Mouse (Mus musculus) heart, adult 2 months (tissue): ENCODE measurements around the gene Gm15319. TPM values are rescaled to one million over a fixed set of nuclear protein-coding genes. Genes with fewer than 3 reads are reported as not detected.
"Not testable (repeated sequence)": the region's sequence is repeated elsewhere in the genome, so short reads cannot be mapped to it uniquely, and the experiment has no call there.

Experiments
- DNase-seq, 2 experiments: peaks; one replicate each; pipeline ENCODE4 v3.0.0; 2021
- H3K27ac ChIP-seq: fragments of 200-600 bp; 2 replicates; pipeline ENCODE4 v1.8.1; 2022
- H3K27me3 ChIP-seq: fragments of 200-500 bp; 2 replicates; pipeline ENCODE4 v1.6.1; 2012; ENCODE audit warnings: mild to moderate bottlenecking, low read length, inconsistent platforms, mixed read lengths; ENCODE audit not compliant: control insufficient read depth, insufficient read depth
- H3K36me3 ChIP-seq: fragments of 200-500 bp; 2 replicates; pipeline ENCODE4 v1.6.1; 2012; ENCODE audit warnings: low read length, inconsistent platforms; ENCODE audit not compliant: control insufficient read depth, insufficient read depth
- H3K4me1 ChIP-seq: fragments of 200-500 bp; 2 replicates; pipeline ENCODE4 v1.6.1; 2011; ENCODE audit warnings: low read length; ENCODE audit not compliant: control insufficient read depth, insufficient read depth
- H3K4me3 ChIP-seq: fragments of 200-600 bp; 2 replicates; pipeline ENCODE4 v1.8.1; 2022
- H3K79me2 ChIP-seq: fragments of 200-500 bp; replicated peaks from 2 replicates; pipeline ENCODE4 v1.6.1; 2012; ENCODE audit warnings: mild to moderate bottlenecking, inconsistent platforms, low read length, moderate library complexity, mixed read lengths; ENCODE audit not compliant: control insufficient read depth, insufficient read depth
- H3K9ac ChIP-seq: fragments of 200-500 bp; 2 replicates; pipeline ENCODE4 v1.6.1; 2012; ENCODE audit warnings: low read depth, mild to moderate bottlenecking, control low read depth, inconsistent platforms, low read length, mixed read lengths
- CTCF ChIP-seq: fragments of 200-600 bp; IDR thresholded peaks from 2 replicates; pipeline ENCODE4 v1.8.1; 2022; ENCODE audit warnings: antibody characterized with exemption, mild to moderate bottlenecking, moderate library complexity
- WGBS: fragments of 180-500 bp; shearing (Covaris S2); methylation state at CpG from one replicate; pipeline ENCODE4 v1.1.7; 2018; 5-methylcytosine and 5-hydroxymethylcytosine counted together
- intact Hi-C: fragments of 180-260 bp; cut with DNase I; formaldehyde crosslinking; loops from one replicate; pipeline ENCODE4 v1.15.1; 2025
- long read RNA-seq: library from polyadenylated mRNA; stranded (forward); transcript quantifications from one replicate; pipeline ENCODE4 v2.0.0, GENCODE M21; 2021
- polyA plus RNA-seq: library from polyadenylated mRNA; depleted of rRNA; stranded (reverse); fragments of >200 nt; gene quantifications from 2 replicates; pipeline ENCODE4 v1.2.3, GENCODE M21; 2012; rRNA removed
- total RNA-seq, 2 experiments: library from RNA; stranded (reverse); gene quantifications; 2 replicates each; pipeline ENCODE4 v1.2.3; 2021

Gm15319 gene
- total RNA-seq (under 1 TPM; 0.16 to 0.32 TPM), polyA plus RNA-seq (0.26 TPM in 1 of 2 replicates, not detected in the other)
- long read RNA-seq: 0 reads

GRCm38 (mm10) chr8:20363110-20363509, at the start of gene Gm15319:
Gm15319 (minus strand) TSS chr8:20363210.
- not testable (repeated sequence) for H3K4me3 ChIP-seq
- WGBS: no CpG with 5 or more reads among the region's 2 CpGs

GRCm38 (mm10) chr8:20410355-20410754, 47.3 kb upstream of the Gm15319 start:
- H3K27me3 ChIP-seq, H3K36me3 ChIP-seq, H3K4me1 ChIP-seq, DNase-seq, H3K4me3 ChIP-seq, H3K79me2 ChIP-seq, intact Hi-C loops, H3K27ac ChIP-seq, H3K9ac ChIP-seq: not testable (repeated sequence)
- 100% methylated on average over 1 of the region's 3 CpGs for WGBS

More at GRCm38 (mm10) chr8:20363110-20363509, at the start of gene Gm15319:
- intact Hi-C loops, H3K27ac ChIP-seq, H3K79me2 ChIP-seq, H3K4me1 ChIP-seq, H3K36me3 ChIP-seq, H3K27me3 ChIP-seq, DNase-seq, H3K9ac ChIP-seq: not testable (repeated sequence)

GRCm38 (mm10) chr8:20408441-20409030, 45.5 kb upstream of the Gm15319 start:
- H3K4me1 ChIP-seq, H3K79me2 ChIP-seq, H3K4me3 ChIP-seq, intact Hi-C loops, H3K27ac ChIP-seq, H3K27me3 ChIP-seq, H3K9ac ChIP-seq, H3K36me3 ChIP-seq: not testable (repeated sequence)
- DNase-seq: peak; percentile 30 to 41
- 90% methylated on average over 8 of the region's 8 CpGs for WGBS

GRCm38 (mm10) chr8:20389363-20389739, 26.3 kb upstream of the Gm15319 start:
- intact Hi-C loops, H3K36me3 ChIP-seq: not testable (repeated sequence)
- WGBS: 19% methylated on average over 6 of the region's 7 CpGs

GRCm38 (mm10) chr8:20388706-20389362, 25.8 kb upstream of the Gm15319 start:
- intact Hi-C loops, H3K79me2 ChIP-seq, H3K4me3 ChIP-seq, H3K4me1 ChIP-seq, H3K9ac ChIP-seq, H3K27ac ChIP-seq, H3K36me3 ChIP-seq, H3K27me3 ChIP-seq: not testable (repeated sequence)
- peak; percentile 23; the same call in 1 of the 2 replicates for TF ChIP-seq CTCF
- DNase-seq: peak; percentile 28 to 55
- WGBS: 50% methylated on average over 4 of the region's 7 CpGs

More at GRCm38 (mm10) chr8:20389363-20389739, 26.3 kb upstream of the Gm15319 start:
- H3K9ac ChIP-seq, H3K27me3 ChIP-seq, H3K27ac ChIP-seq, H3K4me1 ChIP-seq, H3K79me2 ChIP-seq, H3K4me3 ChIP-seq: not testable (repeated sequence)
- DNase-seq: peak; percentile 36 to 59
- TF ChIP-seq CTCF: peak; percentile 44

GRCm38 (mm10) chr8:20387121-20387794, 24.2 kb upstream of the Gm15319 start:
- H3K79me2 ChIP-seq, H3K4me3 ChIP-seq, H3K27ac ChIP-seq, H3K36me3 ChIP-seq, H3K9ac ChIP-seq, H3K27me3 ChIP-seq, H3K4me1 ChIP-seq, intact Hi-C loops: not testable (repeated sequence)
- 79% methylated on average over 2 of the region's 8 CpGs for WGBS
- DNase-seq: peak; percentile 24 to 38

- H3K27me3 ChIP-seq, H3K4me1 ChIP-seq, H3K79me2 ChIP-seq, H3K4me3 ChIP-seq, H3K27ac ChIP-seq, H3K36me3 ChIP-seq, DNase-seq, intact Hi-C loops, H3K9ac ChIP-seq: not testable (repeated sequence)
- 33% methylated on average over 1 of the region's 2 CpGs for WGBS
Observed at GRCm38 (mm10) chr8:20384990-20385389, 22.0 kb upstream of the Gm15319 start.

GRCm38 (mm10) chr8:20384131-20384530, 21.1 kb upstream of the Gm15319 start:
- H3K27me3 ChIP-seq, H3K27ac ChIP-seq, intact Hi-C loops, H3K36me3 ChIP-seq, H3K79me2 ChIP-seq, H3K9ac ChIP-seq, H3K4me3 ChIP-seq, H3K4me1 ChIP-seq: not testable (repeated sequence)
- peak; percentile 23 to 32 for DNase-seq
- WGBS: 92% methylated on average over 8 of the region's 9 CpGs

- H3K27me3 ChIP-seq, H3K27ac ChIP-seq, DNase-seq, H3K9ac ChIP-seq, intact Hi-C loops, H3K4me3 ChIP-seq, H3K4me1 ChIP-seq, H3K36me3 ChIP-seq, H3K79me2 ChIP-seq: not testable (repeated sequence)
- WGBS: 73% methylated on average over 2 of the region's 2 CpGs
Observed at GRCm38 (mm10) chr8:20382146-20382545, 19.1 kb upstream of the Gm15319 start.
